Mouse (Mus musculus) cerebellum, adult 2 months (tissue): Measurements from ENCODE around the gene Spa17.

ENCODE experiments used
- CTCF ChIP-seq: fragments of 200-500 bp; IDR thresholded peaks from 2 replicates; pipeline ENCODE4 v1.5.1; 2011; ENCODE audit warnings: low read depth, mild to moderate bottlenecking, control low read depth, low read length, moderate library complexity, borderline replicate concordance; ENCODE audit not compliant: insufficient read depth
- POLR2A ChIP-seq: fragments of 200-500 bp; IDR thresholded peaks from 2 replicates; pipeline ENCODE4 v1.6.1; 2011; ENCODE audit warnings: low read length, control low read depth, borderline replicate concordance; ENCODE audit not compliant: insufficient read depth

GRCm38 (mm10) chr9:37624502-37624901 lies 11.0 kb upstream of the Spa17 start:
- TF ChIP-seq POLR2A (no peak), CTCF (no peak)
